Mouse (Mus musculus): Measurements from ENCODE around the gene Nlrp1b. TPM values are rescaled to one million over a fixed set of nuclear protein-coding genes. Genes with fewer than 3 reads are reported as not detected.

The Nlrp1b gene
- 0.04 and 0.08 TPM in 2 replicates for polyA plus RNA-seq (2014; fragmentation: Nextera tagmentation; extraction: Ambion mirVana)

GRCm38 (mm10) chr11:71230684-71231480, at the start of gene Nlrp1b:
Gene Nlrp1b (minus strand): TSS chr11:71230733.
- Histone ChIP-seq H3K4me2 (ENCODE audit: low read depth, low read length) (no peak within 1 kb of the TSS), H3K9me3 (ENCODE audit: control insufficient read depth, low read length) (no peaks in the 10 kb centered on the region), H3K4me1 (ENCODE audit: control insufficient read depth, insufficient read depth, low read length) (no peaks in the 10 kb centered on the region), H3K27ac (replicated peaks; ENCODE audit: low read depth, low read length) (no peak within 1 kb of the TSS), H3K36me3 (ENCODE audit: control insufficient read depth, insufficient read depth, low read length) (no peaks in the 10 kb centered on the region), H3K27me3 (replicated peaks; ENCODE audit: control insufficient read depth, insufficient read depth, low read length) (no peaks in the 10 kb centered on the region), H3K9ac (ENCODE audit: low read depth, low read length) (no peak within 1 kb of the TSS), H3K4me3 (ENCODE audit: low read depth, low read length) (no peak within 1 kb of the TSS)
- peak; percentile 4 for DNase-seq (ENCODE audit: low spot score)
- ATAC-seq (ENCODE audit: low read depth), result no peak
- WGBS, result 64% methylated on average over 2 of the region's 2 CpGs

GRCm38 (mm10) chr11:71261036-71261435, 30.5 kb upstream of the Nlrp1b start:
- Histone ChIP-seq H3K4me1 (ENCODE audit: control insufficient read depth, insufficient read depth, low read length) (no peaks in the 10 kb centered on the region), H3K9me3 (ENCODE audit: control insufficient read depth, low read length) (no peaks in the 10 kb centered on the region), H3K9ac (ENCODE audit: low read depth, low read length) (no peak overlapping the region), H3K27ac (replicated peaks; ENCODE audit: low read depth, low read length) (no peak overlapping the region), H3K36me3 (ENCODE audit: control insufficient read depth, insufficient read depth, low read length) (no peaks in the 10 kb centered on the region), H3K4me3 (ENCODE audit: low read depth, low read length) (no peak overlapping the region), H3K27me3 (replicated peaks; ENCODE audit: control insufficient read depth, insufficient read depth, low read length) (no peaks in the 10 kb centered on the region), H3K4me2 (ENCODE audit: low read depth, low read length) (no peak overlapping the region)
- 74% methylated on average over 3 of the region's 3 CpGs for WGBS
- ATAC-seq (ENCODE audit: low read depth), result no peak
- DNase-seq (ENCODE audit: low spot score), result no peak

DNA sequence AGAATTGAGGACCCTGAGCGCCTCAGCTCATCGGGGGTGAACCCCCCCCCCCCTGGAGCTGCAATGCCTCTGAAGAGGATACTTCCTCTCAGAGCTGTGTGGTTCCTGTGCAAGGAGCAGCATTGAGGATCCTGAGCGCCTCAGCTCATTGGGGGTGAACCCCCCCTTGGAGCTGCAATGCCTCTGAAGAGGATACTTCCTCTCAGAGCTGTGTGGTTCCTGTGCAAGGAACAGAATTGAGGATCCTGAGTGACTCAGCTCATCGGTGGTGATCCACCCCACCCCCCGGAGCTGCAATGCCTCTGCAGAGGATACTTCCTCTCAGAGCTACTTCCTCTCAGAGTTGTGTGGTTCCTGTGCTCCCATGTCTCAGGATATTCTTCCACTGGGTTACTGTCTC, 20.8 kb upstream of the Nlrp1b start:
- DNase-seq (ENCODE audit: low spot score), result peak; percentile 7
- Histone ChIP-seq H3K9ac (ENCODE audit: low read depth, low read length) (no peak overlapping the region), H3K9me3 (ENCODE audit: control insufficient read depth, low read length) (no peaks in the 10 kb centered on the region), H3K36me3 (ENCODE audit: control insufficient read depth, insufficient read depth, low read length) (no peaks in the 10 kb centered on the region), H3K27me3 (replicated peaks; ENCODE audit: control insufficient read depth, insufficient read depth, low read length) (no peaks in the 10 kb centered on the region), H3K4me3 (ENCODE audit: low read depth, low read length) (no peak overlapping the region), H3K4me2 (ENCODE audit: low read depth, low read length) (no peak overlapping the region), H3K27ac (replicated peaks; ENCODE audit: low read depth, low read length) (no peak overlapping the region), H3K4me1 (ENCODE audit: control insufficient read depth, insufficient read depth, low read length) (no peaks in the 10 kb centered on the region)
- ATAC-seq (ENCODE audit: low read depth), result no peak
- WGBS, result 76% methylated on average over 5 of the region's 5 CpGs

- Histone ChIP-seq H3K9ac (ENCODE audit: low read depth, low read length) (no peak overlapping the region), H3K4me2 (ENCODE audit: low read depth, low read length) (no peak overlapping the region), H3K9me3 (ENCODE audit: control insufficient read depth, low read length) (no peaks in the 10 kb centered on the region), H3K27me3 (replicated peaks; ENCODE audit: control insufficient read depth, insufficient read depth, low read length) (no peaks in the 10 kb centered on the region), H3K36me3 (ENCODE audit: control insufficient read depth, insufficient read depth, low read length) (no peaks in the 10 kb centered on the region), H3K4me3 (ENCODE audit: low read depth, low read length) (no peak overlapping the region), H3K4me1 (ENCODE audit: control insufficient read depth, insufficient read depth, low read length) (no peaks in the 10 kb centered on the region), H3K27ac (replicated peaks; ENCODE audit: low read depth, low read length) (no peak overlapping the region)
- DNase-seq (ENCODE audit: low spot score), result no peak
- WGBS, result 74% methylated on average over 2 of the region's 2 CpGs
- no peak for ATAC-seq (ENCODE audit: low read depth)
These were observed 5.9 kb downstream of the Nlrp1b start for GRCm38 (mm10) chr11:71224614-71225013.

DNA sequence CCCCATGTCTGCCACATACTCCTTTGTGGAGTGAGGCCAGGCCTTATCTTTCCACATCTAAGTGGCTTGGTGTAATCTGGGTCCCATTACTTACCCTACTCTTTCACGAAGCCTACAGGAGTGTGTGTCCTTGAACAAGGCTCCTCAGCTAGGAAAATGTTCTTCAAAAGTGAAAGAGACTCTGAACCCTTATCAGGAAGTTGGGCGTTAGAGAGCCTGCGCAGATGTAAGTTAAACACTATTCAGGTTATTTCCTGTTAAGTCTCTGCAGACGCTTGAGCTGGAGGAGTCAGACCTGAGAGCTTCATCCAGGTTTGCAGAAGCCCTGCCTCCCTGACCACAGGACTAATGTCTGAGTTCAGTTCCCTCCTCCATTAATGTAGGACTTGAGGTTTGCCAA, 27.8 kb downstream of the Nlrp1b start:
- no peaks in the 10 kb centered on the region for H3K27me3 ChIP-seq (replicated peaks; ENCODE audit: control insufficient read depth, insufficient read depth, low read length)

DNA sequence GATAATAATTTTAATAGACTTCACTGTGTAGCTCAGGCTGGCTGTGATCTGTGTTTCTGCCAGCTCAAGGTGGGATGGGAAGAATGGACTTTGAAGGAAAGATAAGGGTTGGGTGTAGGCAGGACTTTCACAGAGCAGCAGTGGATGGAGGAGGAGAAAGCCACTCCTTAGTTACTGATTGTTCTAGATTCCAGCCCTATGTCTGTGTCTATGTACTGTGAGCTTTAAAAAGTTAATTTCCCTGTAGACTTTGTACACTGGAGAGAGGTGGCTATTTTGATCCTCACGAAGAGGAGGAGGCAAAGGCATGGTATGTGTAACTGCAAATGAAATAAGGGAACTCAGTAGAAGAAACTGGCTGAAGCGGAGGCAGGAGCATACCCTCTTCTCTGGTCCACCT, 31.2 kb downstream of the Nlrp1b start:
- Histone ChIP-seq H3K4me3 (ENCODE audit: low read depth, low read length) (no peak overlapping the region), H3K4me1 (ENCODE audit: control insufficient read depth, insufficient read depth, low read length) (no peaks in the 10 kb centered on the region), H3K27me3 (replicated peaks; ENCODE audit: control insufficient read depth, insufficient read depth, low read length) (no peaks in the 10 kb centered on the region), H3K4me2 (ENCODE audit: low read depth, low read length) (no peak overlapping the region), H3K9me3 (ENCODE audit: control insufficient read depth, low read length) (no peaks in the 10 kb centered on the region), H3K27ac (replicated peaks; ENCODE audit: low read depth, low read length) (no peak overlapping the region), H3K36me3 (ENCODE audit: control insufficient read depth, insufficient read depth, low read length) (no peaks in the 10 kb centered on the region), H3K9ac (ENCODE audit: low read depth, low read length) (no peak overlapping the region)
- WGBS, result 90% methylated on average over 2 of the region's 2 CpGs
- ATAC-seq (ENCODE audit: low read depth) (no peak), DNase-seq (ENCODE audit: low spot score) (no peak)

More for the DNA sequence above, 27.8 kb downstream of the Nlrp1b start:
- WGBS, result 80% methylated on average over 4 of the region's 4 CpGs
- no peak overlapping the region for H3K9ac ChIP-seq (ENCODE audit: low read depth, low read length)
- DNase-seq (ENCODE audit: low spot score), result no peak
- no peak overlapping the region for H3K4me2 ChIP-seq (ENCODE audit: low read depth, low read length)
- H3K27ac ChIP-seq (replicated peaks; ENCODE audit: low read depth, low read length), result no peak overlapping the region
- H3K9me3 ChIP-seq (ENCODE audit: control insufficient read depth, low read length), result no peaks in the 10 kb centered on the region
- no peaks in the 10 kb centered on the region for H3K36me3 ChIP-seq (ENCODE audit: control insufficient read depth, insufficient read depth, low read length)
- H3K4me3 ChIP-seq (ENCODE audit: low read depth, low read length), result no peak overlapping the region
- H3K4me1 ChIP-seq (ENCODE audit: control insufficient read depth, insufficient read depth, low read length), result no peaks in the 10 kb centered on the region
- ATAC-seq (ENCODE audit: low read depth), result no peak

GRCm38 (mm10) chr11:71169633-71170032, 60.9 kb downstream of the Nlrp1b start:
- no peak overlapping the region for H3K4me2 ChIP-seq (ENCODE audit: low read depth, low read length)
- H3K36me3 ChIP-seq (ENCODE audit: control insufficient read depth, insufficient read depth, low read length), result no peaks in the 10 kb centered on the region
- no peak overlapping the region for H3K4me3 ChIP-seq (ENCODE audit: low read depth, low read length)
- H3K27me3 ChIP-seq (replicated peaks; ENCODE audit: control insufficient read depth, insufficient read depth, low read length), result no peaks in the 10 kb centered on the region
- no peaks in the 10 kb centered on the region for H3K4me1 ChIP-seq (ENCODE audit: control insufficient read depth, insufficient read depth, low read length)
- DNase-seq (ENCODE audit: low spot score), result no peak
- ATAC-seq (ENCODE audit: low read depth), result no peak
- no peak overlapping the region for H3K27ac ChIP-seq (replicated peaks; ENCODE audit: low read depth, low read length)
- H3K9ac ChIP-seq (ENCODE audit: low read depth, low read length), result no peak overlapping the region
- 82% methylated on average over 1 of the region's 1 CpGs for WGBS
- no peaks in the 10 kb centered on the region for H3K9me3 ChIP-seq (ENCODE audit: control insufficient read depth, low read length)

DNA sequence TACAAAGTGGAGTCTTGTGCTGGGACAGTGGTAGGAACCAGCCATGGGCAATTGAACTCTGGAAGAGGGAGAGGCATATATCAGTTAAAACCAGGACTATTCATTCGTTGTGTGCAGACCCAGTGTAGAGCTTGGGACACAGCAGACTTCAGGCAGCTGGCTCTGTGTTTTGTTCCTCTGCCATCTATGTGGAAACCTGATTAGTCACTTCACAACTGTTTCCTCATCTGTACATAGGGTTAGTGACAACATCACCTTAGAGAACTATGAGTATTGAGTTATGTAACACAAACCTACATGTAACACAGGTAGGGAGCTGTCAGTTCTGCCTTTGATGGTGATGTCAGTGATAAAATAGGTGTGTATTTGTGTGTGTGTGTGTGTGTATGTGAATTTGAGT, 66.4 kb downstream of the Nlrp1b start:
- Histone ChIP-seq H3K9ac (ENCODE audit: low read depth, low read length) (no peak overlapping the region), H3K9me3 (ENCODE audit: control insufficient read depth, low read length) (no peaks in the 10 kb centered on the region), H3K27ac (replicated peaks; ENCODE audit: low read depth, low read length) (no peak overlapping the region), H3K27me3 (replicated peaks; ENCODE audit: control insufficient read depth, insufficient read depth, low read length) (no peaks in the 10 kb centered on the region), H3K4me2 (ENCODE audit: low read depth, low read length) (no peak overlapping the region), H3K4me1 (ENCODE audit: control insufficient read depth, insufficient read depth, low read length) (no peaks in the 10 kb centered on the region), H3K4me3 (ENCODE audit: low read depth, low read length) (no peak overlapping the region), H3K36me3 (ENCODE audit: control insufficient read depth, insufficient read depth, low read length) (no peaks in the 10 kb centered on the region)
- 65% methylated on average over 1 of the region's 1 CpGs for WGBS
- DNase-seq (ENCODE audit: low spot score) (no peak), ATAC-seq (ENCODE audit: low read depth) (no peak)
